Mouse (Mus musculus): ENCODE measurements at regions not wholly inside any gene's neighbourhood (a gene's known extent, or its start where the extent isn't known, plus 50 kb on each side); places are given as distances from the start of the nearest gene placed in this dataset.

DNA sequence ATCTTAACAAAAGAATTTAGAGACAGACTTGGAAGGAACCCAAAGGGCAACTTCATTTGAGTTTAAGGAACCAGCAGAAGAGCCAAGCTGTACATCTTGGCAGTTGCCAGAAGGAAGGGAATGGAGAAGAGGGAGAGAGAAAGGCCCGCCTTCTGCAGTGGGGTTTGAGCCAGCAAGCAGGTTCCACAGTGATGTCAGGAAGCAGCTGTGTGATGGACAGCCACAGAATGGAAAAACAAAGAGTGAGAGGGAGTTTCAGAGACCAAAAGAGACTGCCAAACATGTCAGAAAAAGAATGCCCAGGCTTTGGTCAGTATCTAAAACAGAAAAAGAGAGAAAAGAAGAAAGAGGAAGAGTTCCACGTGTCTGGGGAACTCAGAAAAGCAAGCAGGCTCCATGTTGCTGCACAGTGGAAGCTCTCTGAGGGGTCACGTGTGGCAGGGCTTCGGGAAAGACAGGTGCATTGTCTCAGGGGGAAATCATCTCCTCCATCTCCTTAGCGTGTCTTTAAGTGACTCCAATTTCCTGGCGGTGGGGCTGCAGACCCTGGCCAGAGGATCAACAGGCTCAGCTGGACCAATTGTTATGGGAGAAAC, 203.7 kb upstream of the Egln3 start:
- H3K4me1 ChIP-seq (ENCODE audit: control insufficient read depth in 2 of 2, insufficient read depth in 2 of 2, low read length in 2 of 2) = peaks cover 14% of the 10 kb centered on the region in 2 experiments
- no peak overlapping the region for H3K4me3 ChIP-seq (ENCODE audit: control insufficient read depth in 1 of 2, insufficient read depth in 1 of 2, low read depth in 1 of 2, low read length in 2 of 2)
- H3K27ac ChIP-seq (replicated peaks in 1 of 2; ENCODE audit: control insufficient read depth in 1 of 2, insufficient read depth in 1 of 2, low read depth in 2 of 2, low read length in 2 of 2) = no peak overlapping the region
- no peaks in the 10 kb centered on the region for H3K27me3 ChIP-seq (ENCODE audit: control insufficient read depth, insufficient read depth, low read length)
- no peak for ATAC-seq (ENCODE audit: insufficient number of reproducible peaks, insufficient read depth, low FRiP score, low read depth)
- no peaks in the 10 kb centered on the region for H3K9me3 ChIP-seq (ENCODE audit: control insufficient read depth, low read length)
- H3K9ac ChIP-seq (ENCODE audit: low read length) = no peak overlapping the region
- WGBS = 62% methylated on average over 6 of the region's 6 CpGs
- H3K36me3 ChIP-seq (ENCODE audit: control insufficient read depth, insufficient read depth, low read length) = no peaks in the 10 kb centered on the region
- H3K4me2 ChIP-seq (ENCODE audit: low read length) = no peak overlapping the region

DNA sequence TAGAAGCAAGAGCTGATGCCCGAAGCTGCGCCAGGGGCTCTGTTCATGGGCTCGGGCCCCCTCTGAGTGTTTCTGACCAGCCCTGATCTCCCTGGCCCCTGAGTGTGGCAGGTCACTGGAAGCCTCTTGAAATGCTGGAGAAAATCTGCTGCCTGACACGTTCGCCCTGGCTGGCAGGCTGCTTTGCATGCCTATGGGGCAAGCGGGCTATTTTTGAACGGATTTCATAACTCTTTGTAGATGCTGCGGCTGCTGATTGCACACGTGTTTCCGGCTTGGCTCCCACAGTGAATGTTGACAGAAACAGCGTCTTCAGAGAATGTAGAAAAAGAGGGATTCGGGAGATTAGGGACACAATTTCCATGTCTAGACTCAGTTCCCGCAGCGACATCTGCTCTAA, 201.4 kb upstream of the Egln3 start:
- WGBS = 18% methylated on average over 14 of the region's 14 CpGs
- Histone ChIP-seq H3K36me3 (ENCODE audit: control insufficient read depth, insufficient read depth, low read length) (no peaks in the 10 kb centered on the region), H3K9me3 (ENCODE audit: control insufficient read depth, low read length) (no peaks in the 10 kb centered on the region), H3K4me1 (ENCODE audit: control insufficient read depth in 2 of 2, insufficient read depth in 2 of 2, low read length in 2 of 2) (peaks cover 14 to 17% of the 10 kb centered on the region in 2 experiments), H3K4me3 (ENCODE audit: control insufficient read depth in 1 of 2, insufficient read depth in 1 of 2, low read depth in 1 of 2, low read length in 2 of 2) (peak overlapping the region; percentile 21 to 24), H3K27ac (replicated peaks in 1 of 2; ENCODE audit: control insufficient read depth in 1 of 2, insufficient read depth in 1 of 2, low read depth in 2 of 2, low read length in 2 of 2) (peak overlapping the region; percentile 59 to 72), H3K4me2 (ENCODE audit: low read length) (peak overlapping the region; percentile 57), H3K9ac (ENCODE audit: low read length) (peak overlapping the region; percentile 56), H3K27me3 (ENCODE audit: control insufficient read depth, insufficient read depth, low read length) (no peaks in the 10 kb centered on the region)
- no peak for ATAC-seq (ENCODE audit: insufficient number of reproducible peaks, insufficient read depth, low FRiP score, low read depth)

GRCm38 (mm10) chr12:54402591-54402990, 198.9 kb upstream of the Egln3 start:
- no peak overlapping the region for H3K9ac ChIP-seq (ENCODE audit: low read length)
- H3K4me1 ChIP-seq (ENCODE audit: control insufficient read depth in 2 of 2, insufficient read depth in 2 of 2, low read length in 2 of 2) = peaks cover 14 to 17% of the 10 kb centered on the region in 2 experiments
- ATAC-seq (ENCODE audit: insufficient number of reproducible peaks, insufficient read depth, low FRiP score, low read depth) = no peak
- H3K4me2 ChIP-seq (ENCODE audit: low read length) = no peak overlapping the region
- H3K4me3 ChIP-seq (ENCODE audit: control insufficient read depth in 1 of 2, insufficient read depth in 1 of 2, low read depth in 1 of 2, low read length in 2 of 2) = no peak overlapping the region
- 78% methylated on average over 6 of the region's 6 CpGs for WGBS
- no peak overlapping the region for H3K27ac ChIP-seq (replicated peaks in 1 of 2; ENCODE audit: control insufficient read depth in 1 of 2, insufficient read depth in 1 of 2, low read depth in 2 of 2, low read length in 2 of 2)
- no peaks in the 10 kb centered on the region for H3K27me3 ChIP-seq (ENCODE audit: control insufficient read depth, insufficient read depth, low read length)
- H3K9me3 ChIP-seq (ENCODE audit: control insufficient read depth, low read length) = no peaks in the 10 kb centered on the region
- H3K36me3 ChIP-seq (ENCODE audit: control insufficient read depth, insufficient read depth, low read length) = no peaks in the 10 kb centered on the region

DNA sequence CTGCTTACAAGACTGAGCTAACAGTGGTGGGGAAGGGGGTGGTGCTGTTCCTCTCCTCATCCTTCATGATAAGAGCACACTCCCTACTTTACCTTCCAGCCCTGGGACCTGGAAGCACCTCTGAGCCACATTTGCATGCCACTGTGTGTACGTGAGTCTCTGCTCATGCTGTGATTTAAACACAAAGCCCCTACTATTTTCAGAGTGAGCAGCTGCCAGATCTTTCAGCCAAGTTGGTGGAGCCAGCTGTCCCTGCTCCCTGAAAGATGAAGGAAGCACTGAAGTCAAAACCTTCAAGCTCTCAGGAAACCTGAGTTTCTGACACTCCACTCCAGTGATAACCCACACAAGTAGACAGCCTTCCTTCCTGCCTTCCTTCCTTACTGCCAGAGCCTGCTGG, 198.0 kb upstream of the Egln3 start:
- no peak for ATAC-seq (ENCODE audit: insufficient number of reproducible peaks, insufficient read depth, low FRiP score, low read depth)
- 53% methylated on average over 1 of the region's 1 CpGs for WGBS
- no peaks in the 10 kb centered on the region for H3K27me3 ChIP-seq (ENCODE audit: control insufficient read depth, insufficient read depth, low read length)
- H3K4me2 ChIP-seq (ENCODE audit: low read length) = no peak overlapping the region
- H3K9ac ChIP-seq (ENCODE audit: low read length) = no peak overlapping the region
- H3K36me3 ChIP-seq (ENCODE audit: control insufficient read depth, insufficient read depth, low read length) = no peaks in the 10 kb centered on the region
- no peaks in the 10 kb centered on the region for H3K9me3 ChIP-seq (ENCODE audit: control insufficient read depth, low read length)
- 0 out of 4 replicates have a peak overlapping the region, but pooled peaks of 1 of the 2 experiments have one; percentile 11 for H3K27ac ChIP-seq (replicated peaks in 1 of 2; ENCODE audit: control insufficient read depth in 1 of 2, insufficient read depth in 1 of 2, low read depth in 2 of 2, low read length in 2 of 2)
- no peak overlapping the region for H3K4me3 ChIP-seq (ENCODE audit: control insufficient read depth in 1 of 2, insufficient read depth in 1 of 2, low read depth in 1 of 2, low read length in 2 of 2)
- peaks cover 20 to 26% of the 10 kb centered on the region in 2 experiments for H3K4me1 ChIP-seq (ENCODE audit: control insufficient read depth in 2 of 2, insufficient read depth in 2 of 2, low read length in 2 of 2)

- no peak overlapping the region for H3K9ac ChIP-seq (ENCODE audit: low read length)
- H3K4me2 ChIP-seq (ENCODE audit: low read length) = no peak overlapping the region
- peaks cover 13 to 21% of the 10 kb centered on the region in 2 experiments for H3K4me1 ChIP-seq (ENCODE audit: control insufficient read depth in 2 of 2, insufficient read depth in 2 of 2, low read length in 2 of 2)
- H3K27me3 ChIP-seq (ENCODE audit: control insufficient read depth, insufficient read depth, low read length) = no peaks in the 10 kb centered on the region
- no peaks in the 10 kb centered on the region for H3K9me3 ChIP-seq (ENCODE audit: control insufficient read depth, low read length)
- no peak overlapping the region for H3K27ac ChIP-seq (replicated peaks in 1 of 2; ENCODE audit: control insufficient read depth in 1 of 2, insufficient read depth in 1 of 2, low read depth in 2 of 2, low read length in 2 of 2)
- no peaks in the 10 kb centered on the region for H3K36me3 ChIP-seq (ENCODE audit: control insufficient read depth, insufficient read depth, low read length)
- no peak for ATAC-seq (ENCODE audit: insufficient number of reproducible peaks, insufficient read depth, low FRiP score, low read depth)
- 86% methylated on average over 5 of the region's 5 CpGs for WGBS
- H3K4me3 ChIP-seq (ENCODE audit: control insufficient read depth in 1 of 2, insufficient read depth in 1 of 2, low read depth in 1 of 2, low read length in 2 of 2) = no peak overlapping the region
Measured at GRCm38 (mm10) chr12:54400084-54400483, 196.4 kb upstream of the Egln3 start.

- Histone ChIP-seq H3K27ac (replicated peaks in 1 of 2; ENCODE audit: control insufficient read depth in 1 of 2, insufficient read depth in 1 of 2, low read depth in 2 of 2, low read length in 2 of 2) (no peak overlapping the region), H3K36me3 (ENCODE audit: control insufficient read depth, insufficient read depth, low read length) (no peaks in the 10 kb centered on the region), H3K27me3 (ENCODE audit: control insufficient read depth, insufficient read depth, low read length) (no peaks in the 10 kb centered on the region), H3K4me3 (ENCODE audit: control insufficient read depth in 1 of 2, insufficient read depth in 1 of 2, low read depth in 1 of 2, low read length in 2 of 2) (no peak overlapping the region), H3K9ac (ENCODE audit: low read length) (no peak overlapping the region), H3K9me3 (ENCODE audit: control insufficient read depth, low read length) (0 out of 2 replicates have a peak, but pooled peaks cover 3% of the 10 kb centered on the region), H3K4me1 (ENCODE audit: control insufficient read depth in 2 of 2, insufficient read depth in 2 of 2, low read length in 2 of 2) (peaks cover 5 to 14% of the 10 kb centered on the region in 2 experiments; a peak in 3 of 4 replicates), H3K4me2 (ENCODE audit: low read length) (no peak overlapping the region)
- no peak for ATAC-seq (ENCODE audit: insufficient number of reproducible peaks, insufficient read depth, low FRiP score, low read depth)
- 70% methylated on average over 6 of the region's 6 CpGs for WGBS
Measured at GRCm38 (mm10) chr12:54398080-54398479, 194.4 kb upstream of the Egln3 start.

DNA sequence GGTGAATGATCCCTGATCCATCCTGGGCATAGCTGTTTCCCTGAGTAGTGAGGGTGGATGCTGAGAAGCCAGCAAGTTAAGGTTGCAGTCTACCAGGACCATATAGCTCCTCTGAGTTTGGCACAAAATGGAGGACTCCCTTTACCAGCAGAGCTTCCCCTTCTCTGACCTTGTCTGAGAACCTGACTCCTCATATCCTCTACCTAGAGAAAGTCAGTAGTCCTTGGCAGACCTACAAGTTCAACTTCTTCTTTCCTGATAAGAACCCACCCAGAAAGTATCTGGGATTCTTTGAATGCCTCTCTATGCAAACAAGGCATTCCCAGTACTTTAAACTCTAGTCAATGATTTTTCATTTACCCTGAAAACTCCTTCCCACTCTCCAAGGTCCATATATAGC, 193.3 kb upstream of the Egln3 start:
- Histone ChIP-seq H3K4me2 (ENCODE audit: low read length) (no peak overlapping the region), H3K9ac (ENCODE audit: low read length) (no peak overlapping the region), H3K27ac (replicated peaks in 1 of 2; ENCODE audit: control insufficient read depth in 1 of 2, insufficient read depth in 1 of 2, low read depth in 2 of 2, low read length in 2 of 2) (no peak overlapping the region), H3K27me3 (ENCODE audit: control insufficient read depth, insufficient read depth, low read length) (no peaks in the 10 kb centered on the region), H3K4me1 (ENCODE audit: control insufficient read depth in 2 of 2, insufficient read depth in 2 of 2, low read length in 2 of 2) (peaks cover 5 to 14% of the 10 kb centered on the region in 2 experiments; a peak in 3 of 4 replicates), H3K36me3 (ENCODE audit: control insufficient read depth, insufficient read depth, low read length) (no peaks in the 10 kb centered on the region), H3K9me3 (ENCODE audit: control insufficient read depth, low read length) (0 out of 2 replicates have a peak, but pooled peaks cover 3% of the 10 kb centered on the region), H3K4me3 (ENCODE audit: control insufficient read depth in 1 of 2, insufficient read depth in 1 of 2, low read depth in 1 of 2, low read length in 2 of 2) (no peak overlapping the region)
- ATAC-seq (ENCODE audit: insufficient number of reproducible peaks, insufficient read depth, low FRiP score, low read depth) = no peak

GRCm38 (mm10) chr12:54396341-54396740, 192.7 kb upstream of the Egln3 start:
- 58% methylated on average over 5 of the region's 5 CpGs for WGBS
- no peak for ATAC-seq (ENCODE audit: insufficient number of reproducible peaks, insufficient read depth, low FRiP score, low read depth)
- H3K27me3 ChIP-seq (ENCODE audit: control insufficient read depth, insufficient read depth, low read length) = no peaks in the 10 kb centered on the region

More at GRCm38 (mm10) chr12:54396341-54396740, 192.7 kb upstream of the Egln3 start:
- no peak overlapping the region for H3K4me2 ChIP-seq (ENCODE audit: low read length)
- no peak overlapping the region for H3K9ac ChIP-seq (ENCODE audit: low read length)
- peaks cover 5 to 11% of the 10 kb centered on the region in 2 experiments; a peak in 3 of 4 replicates for H3K4me1 ChIP-seq (ENCODE audit: control insufficient read depth in 2 of 2, insufficient read depth in 2 of 2, low read length in 2 of 2)
- no peak overlapping the region for H3K4me3 ChIP-seq (ENCODE audit: control insufficient read depth in 1 of 2, insufficient read depth in 1 of 2, low read depth in 1 of 2, low read length in 2 of 2)
- H3K9me3 ChIP-seq (ENCODE audit: control insufficient read depth, low read length) = 0 out of 2 replicates have a peak, but pooled peaks cover 3% of the 10 kb centered on the region
- no peaks in the 10 kb centered on the region for H3K36me3 ChIP-seq (ENCODE audit: control insufficient read depth, insufficient read depth, low read length)
- no peak overlapping the region for H3K27ac ChIP-seq (replicated peaks in 1 of 2; ENCODE audit: control insufficient read depth in 1 of 2, insufficient read depth in 1 of 2, low read depth in 2 of 2, low read length in 2 of 2)
